Mouse (Mus musculus): ENCODE data around the gene Fbxl19. TPM values are rescaled to one million over a fixed set of nuclear protein-coding genes. Genes with fewer than 3 reads are reported as not detected.
"Not testable (repeated sequence)": the region's sequence is repeated elsewhere in the genome, so short reads cannot be mapped to it uniquely, and the experiment has no call there.

Fbxl19 gene
- polyA plus RNA-seq, 1 experiment = 26.8 TPM

DNA sequence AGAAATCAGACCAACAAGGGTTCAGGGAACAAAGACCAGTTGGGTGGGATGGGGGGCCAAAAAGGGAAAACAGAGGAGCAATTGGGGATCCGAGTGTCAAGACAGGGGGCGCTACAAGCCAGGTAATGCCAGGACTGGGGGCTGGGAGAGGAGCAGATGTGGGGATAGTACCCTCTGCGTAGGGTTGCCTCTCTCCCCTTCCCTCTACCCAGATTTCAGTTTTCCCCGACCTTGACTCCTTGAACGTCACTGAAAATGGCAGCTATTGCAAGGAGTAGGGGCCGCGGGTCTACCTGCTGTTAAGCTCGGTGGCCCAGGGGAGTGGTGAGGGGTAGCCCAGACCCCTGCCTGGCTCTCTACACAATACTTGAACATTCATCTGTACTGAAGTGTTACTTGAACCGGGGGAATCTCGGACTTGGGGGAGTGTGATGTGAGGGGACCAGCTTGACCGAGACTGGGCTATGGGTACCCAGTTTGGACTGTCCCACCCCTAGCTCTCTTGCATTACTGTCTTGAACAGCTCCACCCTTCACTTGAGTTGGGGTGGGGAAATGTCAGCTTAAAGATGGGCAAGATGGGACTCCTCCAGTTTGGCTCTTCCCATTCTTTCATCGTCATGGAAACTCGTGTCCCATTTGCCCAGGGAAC lies 24.1 kb downstream of the Fbxl19 start:
- DNase-seq (ENCODE audit: low read depth) = no peak

DNA sequence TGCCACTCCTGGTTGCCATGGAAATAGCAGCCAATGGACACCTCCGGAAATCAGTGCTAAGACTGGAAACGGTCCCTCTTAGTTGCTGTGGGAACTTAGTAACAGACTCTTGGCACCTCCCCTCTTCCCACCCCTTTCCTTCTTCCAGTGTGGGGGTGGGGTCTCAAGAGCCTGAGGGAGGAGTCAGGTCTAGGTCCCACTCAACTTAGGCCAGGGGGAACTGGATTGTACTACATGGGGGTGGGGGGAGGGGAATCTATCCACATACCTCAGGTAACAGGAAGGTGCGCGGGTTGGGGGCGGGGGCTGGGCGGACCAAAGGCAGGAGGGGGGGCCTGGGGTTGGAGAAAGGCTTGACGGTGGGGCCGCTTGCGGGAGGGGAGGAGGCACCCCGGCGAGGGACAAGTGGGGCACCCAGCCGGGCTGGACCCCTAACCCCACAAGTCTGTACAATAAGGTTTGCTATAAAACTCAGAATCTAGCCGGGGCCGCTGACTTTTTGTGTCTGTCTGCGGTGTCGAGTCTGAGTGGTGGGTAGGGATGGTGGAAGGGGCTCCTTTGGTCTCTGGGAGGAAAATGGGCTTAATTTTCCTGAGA lies 24.8 kb downstream of the Fbxl19 start:
- DNase-seq (ENCODE audit: low read depth) = no peak

DNA sequence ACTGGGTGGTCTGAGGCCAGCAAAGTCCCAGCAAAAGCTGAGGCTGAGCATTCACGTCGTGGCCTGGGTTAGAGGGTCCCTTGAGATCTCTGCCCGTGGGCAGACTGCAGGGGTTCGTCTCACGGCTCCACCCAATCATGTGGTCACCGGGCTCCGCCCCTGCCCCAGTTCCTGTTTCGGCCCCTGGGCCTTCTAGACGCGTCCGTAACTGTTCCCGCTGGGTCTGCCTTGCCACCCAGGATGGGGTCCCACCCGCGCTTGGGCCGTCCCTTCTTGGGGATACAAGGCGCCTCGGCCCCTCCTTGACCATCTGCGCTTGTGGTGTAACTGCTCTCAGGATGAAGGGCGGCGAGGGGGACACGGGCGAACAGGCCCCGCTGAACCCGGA lies 25.3 kb downstream of the Fbxl19 start, which contains the start of gene Orai3:
Gene Orai3, plus strand, starts transcription at position 165 of the 388 bp plus-strand sequence.
- DNase-seq (ENCODE audit: low read depth) = no peak

DNA sequence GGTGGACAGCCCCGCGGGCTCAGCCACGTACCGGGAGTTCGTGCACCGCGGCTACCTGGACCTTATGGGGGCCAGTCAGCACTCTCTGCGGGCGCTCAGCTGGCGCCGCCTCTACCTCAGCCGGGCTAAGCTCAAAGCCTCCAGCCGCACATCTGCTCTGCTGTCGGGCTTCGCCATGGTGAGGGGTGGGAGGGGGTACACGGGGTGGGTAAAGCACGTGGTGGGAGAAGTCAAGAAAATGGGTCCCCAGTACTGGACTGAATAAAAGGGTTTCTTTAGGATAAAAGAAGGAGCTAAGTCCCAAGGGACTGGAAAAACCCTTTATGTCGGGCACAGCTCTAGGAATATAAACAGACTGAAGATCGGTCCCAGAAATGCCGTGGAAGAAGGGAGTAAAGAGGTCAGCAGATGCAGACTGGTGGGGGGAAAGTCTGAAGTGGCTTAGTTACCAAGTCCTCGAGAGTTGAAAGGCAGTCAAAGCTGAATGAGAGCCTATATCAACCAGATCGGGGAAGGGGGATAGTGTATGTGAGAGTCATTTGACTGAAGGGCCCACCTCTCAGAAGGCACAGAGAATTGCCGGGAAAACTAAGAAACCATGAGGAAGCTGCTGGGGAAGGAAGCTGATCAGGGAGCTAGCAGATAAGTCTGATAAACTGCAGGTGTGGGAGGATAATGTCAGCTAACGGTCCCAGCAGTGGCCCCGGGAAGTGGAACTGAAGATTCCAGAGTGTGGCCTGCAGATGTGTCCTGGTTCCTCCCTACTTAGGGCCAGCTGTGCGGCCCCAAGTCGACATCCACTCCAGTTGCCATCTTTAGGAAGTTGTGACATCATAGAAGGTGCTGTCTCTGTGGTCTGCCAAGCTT lies 25.9 kb downstream of the Fbxl19 start:
- DNase-seq (ENCODE audit: low read depth) = no peak

DNA sequence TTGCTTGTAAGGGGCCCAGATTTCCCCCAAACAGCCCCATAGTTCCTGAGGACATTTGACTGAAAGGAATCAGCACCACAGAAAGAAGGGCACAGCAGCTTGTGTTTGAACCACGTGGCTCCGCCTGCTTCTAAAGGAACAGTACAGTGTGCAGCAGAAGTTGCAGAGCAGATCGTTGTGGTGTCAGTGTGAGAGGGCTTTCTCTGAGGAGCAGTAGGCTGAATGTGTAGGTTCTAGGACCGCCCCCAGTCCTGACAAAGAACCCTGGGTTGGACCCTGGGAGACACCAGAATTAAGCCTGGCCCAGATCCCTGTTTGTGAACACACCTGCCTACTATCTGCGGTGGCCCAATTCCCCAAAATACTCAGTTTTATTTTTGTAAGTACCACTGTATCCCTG lies 26.9 kb downstream of the Fbxl19 start:
- no peak for DNase-seq (ENCODE audit: low read depth)

DNA sequence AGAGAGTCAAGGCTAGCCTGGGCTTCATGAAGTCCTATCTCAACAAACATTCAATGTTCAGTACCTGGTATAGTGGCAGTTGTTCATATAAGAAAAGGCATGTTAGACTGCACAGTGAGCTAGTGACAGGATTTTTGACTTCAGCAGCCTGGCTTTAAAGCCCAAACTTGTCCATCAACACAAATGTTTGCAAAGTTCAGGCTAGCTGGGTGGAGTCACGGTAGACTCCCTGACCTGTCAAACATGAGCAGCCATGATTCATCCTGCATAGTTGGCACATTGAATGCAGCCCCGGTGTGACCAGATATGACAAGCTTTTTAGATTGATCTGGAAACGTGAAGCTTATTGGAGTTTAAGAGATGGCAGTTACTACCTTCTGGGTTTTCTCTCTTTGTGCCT lies 27.7 kb downstream of the Fbxl19 start:
- no peak for DNase-seq (ENCODE audit: low read depth)

DNA sequence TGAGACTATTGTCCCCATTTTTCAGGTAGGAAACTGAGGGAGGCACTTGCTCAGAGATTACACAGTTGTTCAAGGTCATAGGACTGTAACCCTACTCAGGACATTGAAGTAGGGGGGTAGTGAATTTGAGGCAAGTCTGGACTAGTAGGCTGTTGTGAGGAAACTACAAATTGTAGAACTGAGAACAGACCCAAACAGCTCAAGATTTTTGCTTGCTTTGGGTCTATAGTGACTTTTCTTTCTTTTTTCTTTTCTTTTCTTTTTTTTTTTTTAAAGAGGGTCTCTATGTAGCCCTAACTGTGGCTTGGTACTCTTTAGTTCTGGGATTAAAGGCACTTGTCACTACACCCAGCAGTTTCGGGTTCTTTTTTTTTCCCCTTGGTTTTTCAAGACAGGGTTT lies 28.2 kb downstream of the Fbxl19 start:
- DNase-seq (ENCODE audit: low read depth) = no peak

DNA sequence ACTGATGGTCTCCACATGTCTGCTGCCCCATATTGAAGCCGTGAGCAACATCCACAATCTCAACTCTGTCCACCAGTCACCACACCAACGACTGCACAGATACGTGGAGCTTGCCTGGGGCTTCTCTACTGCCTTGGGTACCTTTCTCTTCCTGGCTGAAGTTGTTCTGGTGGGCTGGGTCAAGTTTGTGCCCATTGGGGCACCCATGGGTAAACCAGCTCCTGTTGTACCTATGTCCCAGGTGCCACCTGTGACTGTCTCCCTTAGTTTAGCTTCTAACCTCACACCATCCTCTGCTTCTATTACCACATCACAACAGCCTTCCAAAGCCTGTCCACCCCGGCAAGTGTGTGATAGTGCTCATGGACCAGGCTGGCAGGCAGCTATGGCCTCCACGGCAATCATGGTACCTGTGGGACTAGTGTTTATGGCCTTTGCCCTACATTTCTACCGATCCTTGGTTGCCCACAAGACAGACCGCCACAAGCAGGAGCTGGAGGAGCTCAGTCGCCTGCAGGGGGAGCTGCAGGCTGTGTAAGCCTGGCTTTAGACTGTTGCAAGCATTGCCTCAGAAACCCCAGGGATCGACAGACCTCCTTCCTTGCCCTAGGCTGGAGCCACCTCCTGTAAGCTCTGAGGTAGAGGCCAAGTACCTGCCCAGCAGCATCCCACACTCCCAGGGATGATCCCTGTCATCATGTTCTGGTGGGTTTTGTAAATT lies 29.5 kb downstream of the Fbxl19 start:
- no peak for DNase-seq (ENCODE audit: low read depth)

DNA sequence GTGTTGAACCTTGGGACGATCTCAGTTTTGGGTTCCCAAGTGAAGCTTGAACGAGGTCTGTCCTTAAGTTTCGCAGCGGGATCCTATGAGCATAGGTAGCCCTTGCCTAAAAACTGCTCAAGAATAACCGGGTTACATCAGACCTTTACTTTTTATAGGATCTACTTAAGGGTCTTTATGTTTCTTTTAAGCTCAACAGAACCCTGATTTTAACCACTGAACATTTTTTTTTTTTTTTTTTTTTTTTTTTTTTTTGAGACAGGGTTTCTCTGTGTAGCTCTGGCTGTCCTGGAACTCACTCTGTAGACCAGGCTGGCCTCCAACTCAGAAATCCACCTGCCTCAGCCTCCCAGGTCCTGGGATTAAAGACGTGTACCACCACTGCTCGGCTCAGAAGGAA lies 31.5 kb downstream of the Fbxl19 start:
- not testable (repeated sequence) for DNase-seq (ENCODE audit: low read depth)

DNA sequence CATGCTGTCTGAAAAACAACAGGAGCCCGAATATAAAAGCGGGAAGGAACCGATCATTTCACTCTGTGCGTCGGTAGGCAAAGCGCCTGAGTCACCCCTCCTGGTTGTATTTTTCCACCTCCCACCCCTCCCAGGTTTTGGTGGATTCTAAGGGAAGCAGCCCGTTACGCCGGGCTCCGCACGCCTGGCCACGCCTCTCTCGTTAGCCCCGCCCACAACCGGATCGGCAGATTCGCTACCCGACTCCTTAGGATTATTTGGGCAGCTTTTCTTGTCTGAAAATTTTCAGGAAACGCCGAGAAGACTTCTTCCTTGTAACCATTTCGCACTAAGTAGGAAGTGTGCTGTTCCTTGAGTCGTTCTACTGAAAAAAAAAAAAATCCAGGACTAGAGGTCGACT lies 32.1 kb downstream of the Fbxl19 start, which contains the start of gene Setd1a:
Gene Setd1a, plus strand, starts transcription at position 245 of the 400 bp plus-strand sequence.
- DNase-seq (ENCODE audit: low read depth) = no peak

DNA sequence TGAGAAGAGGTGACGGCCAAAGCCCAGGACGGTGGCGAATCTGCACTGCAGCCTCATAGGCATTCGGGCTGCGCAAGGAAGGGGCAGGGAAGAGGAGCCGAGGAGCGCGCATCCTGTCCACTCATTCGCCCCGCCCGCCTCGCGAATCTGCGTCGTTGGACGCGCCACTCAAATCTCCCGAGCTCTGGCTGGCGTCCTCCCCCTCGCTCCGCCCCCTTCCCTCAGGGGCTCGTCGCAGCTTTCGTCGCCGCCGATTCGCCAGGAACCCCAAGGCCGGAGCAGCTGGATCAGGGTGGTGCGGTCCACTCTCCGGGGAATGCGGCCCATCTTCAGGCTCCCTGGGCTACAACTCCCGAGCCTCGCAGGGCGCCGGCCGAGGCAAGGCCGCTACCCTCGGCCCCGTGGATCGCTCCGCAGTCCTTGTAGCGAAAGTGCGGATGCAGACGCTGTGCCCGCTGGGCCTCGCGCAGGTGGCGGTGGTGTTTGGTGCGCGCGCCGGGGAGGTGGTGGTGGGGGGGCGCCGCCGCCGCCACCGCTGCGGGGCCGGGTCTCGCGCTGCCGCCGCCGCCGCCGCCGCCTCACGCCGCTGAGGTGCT lies 32.6 kb downstream of the Fbxl19 start:
- DNase-seq (ENCODE audit: low read depth) = no peak

DNA sequence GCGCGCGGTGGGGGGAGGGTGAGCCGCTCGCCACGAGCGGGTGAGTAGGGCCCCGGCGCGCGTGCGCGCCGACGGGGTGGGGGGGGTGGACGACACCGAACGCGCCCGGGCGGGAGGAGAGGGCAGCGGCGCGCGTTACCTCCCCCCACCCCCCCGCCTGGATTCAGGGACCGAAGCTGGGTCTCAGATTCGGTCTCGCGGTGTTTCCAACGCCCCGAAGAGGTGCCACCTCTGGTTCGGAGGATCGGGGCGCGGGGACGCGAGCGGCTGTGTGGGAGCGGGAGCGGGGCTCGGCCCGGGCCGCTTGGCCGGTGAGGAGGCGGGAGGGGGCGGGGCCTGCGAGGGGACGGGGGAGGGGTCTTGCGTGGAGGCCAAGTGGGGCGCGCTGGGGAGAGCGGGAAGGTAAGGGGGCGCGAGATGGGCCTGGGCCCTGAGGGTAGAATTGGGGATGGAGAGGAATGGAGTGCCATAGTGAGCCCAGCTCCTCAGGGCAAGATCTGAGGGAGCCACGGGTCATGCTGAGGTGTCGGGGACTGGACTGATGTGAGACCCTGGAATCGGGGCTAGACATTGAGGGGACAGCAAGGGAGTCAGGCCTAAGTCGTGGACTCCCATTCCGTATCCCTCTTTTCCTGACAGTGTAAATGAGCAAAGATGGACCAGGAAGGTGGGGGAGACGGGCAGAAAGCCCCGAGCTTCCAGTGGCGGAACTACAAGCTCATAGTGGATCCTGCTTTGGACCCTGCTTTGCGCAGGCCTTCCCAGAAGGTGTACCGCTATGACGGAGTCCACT lies 33.3 kb downstream of the Fbxl19 start:
- DNase-seq (ENCODE audit: low read depth) = no peak

DNA sequence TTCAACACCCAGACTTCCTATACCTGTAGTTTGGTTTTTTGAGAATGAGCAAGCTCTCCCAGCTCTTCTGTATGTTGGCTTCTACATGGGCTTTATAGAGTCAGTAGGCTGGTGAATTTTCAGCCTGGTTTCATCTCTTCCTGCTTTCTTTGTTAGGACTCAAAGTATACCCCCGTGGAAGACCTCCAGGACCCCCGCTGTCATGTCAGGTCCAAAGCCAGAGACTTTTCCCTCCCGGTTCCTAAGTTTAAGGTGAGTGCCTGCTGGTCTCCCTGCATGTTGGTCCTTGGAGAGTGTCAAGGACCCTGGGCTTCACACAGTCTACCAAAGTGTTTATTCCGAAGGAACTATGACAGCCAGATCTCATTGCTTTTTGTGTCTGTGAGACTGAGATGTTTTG lies 34.0 kb downstream of the Fbxl19 start:
- no peak for DNase-seq (ENCODE audit: low read depth)

DNA sequence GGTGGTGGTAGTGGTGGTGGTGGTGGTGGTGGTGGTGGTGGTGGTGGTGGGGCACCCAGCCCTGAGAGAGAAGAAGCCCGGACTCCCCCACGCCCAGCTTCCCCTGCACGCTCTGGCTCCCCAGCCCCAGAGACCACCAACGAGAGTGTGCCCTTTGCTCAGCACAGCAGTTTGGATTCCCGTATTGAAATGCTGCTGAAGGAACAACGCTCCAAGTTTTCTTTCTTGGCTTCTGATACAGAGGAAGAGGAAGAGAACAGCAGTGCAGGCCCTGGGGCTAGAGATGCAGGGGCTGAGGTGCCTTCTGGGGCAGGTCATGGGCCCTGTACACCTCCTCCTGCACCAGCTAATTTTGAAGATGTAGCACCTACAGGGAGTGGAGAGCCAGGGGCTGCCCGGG lies 41.0 kb downstream of the Fbxl19 start, which contains the start of gene Gm49388:
Gene Gm49388, plus strand, starts transcription at position 301 of the 400 bp plus-strand sequence.
- no peak for DNase-seq (ENCODE audit: low read depth)

DNA sequence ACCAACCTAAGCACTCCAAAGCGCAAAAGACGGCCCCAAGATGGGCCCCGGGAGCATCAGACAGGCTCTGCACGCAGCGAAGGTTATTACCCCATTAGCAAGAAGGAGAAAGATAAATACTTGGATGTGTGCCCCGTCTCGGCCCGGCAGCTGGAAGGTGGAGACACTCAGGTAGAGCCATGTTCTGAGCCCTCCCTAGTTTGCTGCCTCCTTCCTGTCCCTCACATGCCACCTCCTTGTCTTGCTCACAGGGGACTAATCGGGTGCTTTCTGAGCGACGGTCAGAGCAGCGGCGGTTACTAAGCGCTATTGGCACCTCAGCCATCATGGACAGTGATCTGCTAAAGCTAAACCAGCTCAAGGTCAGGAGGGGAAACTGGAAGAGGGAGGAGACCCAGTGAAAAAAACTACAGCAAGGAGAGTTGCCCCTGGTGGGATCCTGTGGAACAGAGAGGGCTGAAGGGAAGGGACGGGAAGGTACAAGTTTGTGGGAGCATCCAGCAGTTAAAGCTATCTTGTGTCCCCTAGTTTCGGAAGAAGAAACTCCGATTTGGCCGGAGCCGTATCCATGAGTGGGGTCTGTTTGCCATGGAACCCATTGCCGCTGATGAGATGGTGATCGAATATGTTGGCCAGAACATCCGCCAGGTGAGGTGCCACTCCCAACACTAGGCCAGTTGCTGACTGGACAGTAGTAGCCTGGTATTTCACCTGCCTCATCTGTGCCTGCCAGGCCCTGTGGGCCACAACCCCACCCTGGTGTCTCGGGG lies 52.9 kb downstream of the Fbxl19 start:
- no peak for DNase-seq (ENCODE audit: low read depth)

DNA sequence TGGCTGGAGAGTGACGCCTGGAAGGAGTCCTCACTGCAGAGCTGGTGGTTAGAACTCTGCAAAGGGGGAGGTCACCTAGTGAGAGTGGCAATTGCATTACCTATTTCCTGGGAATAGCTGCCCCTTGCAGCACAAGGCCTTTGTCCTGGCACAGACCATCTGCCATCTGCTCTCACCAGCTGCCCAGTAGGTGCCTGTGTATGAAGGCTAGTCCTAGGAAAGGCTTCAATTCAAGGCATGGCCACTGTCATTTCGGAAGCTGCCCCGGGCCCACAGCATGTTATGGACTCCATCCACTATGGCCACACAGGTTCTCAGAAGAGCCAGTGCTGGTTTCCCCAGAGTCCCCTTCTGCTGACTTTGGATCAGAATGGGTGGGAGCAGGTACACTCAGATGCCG lies 54.2 kb downstream of the Fbxl19 start:
- DNase-seq (ENCODE audit: low read depth) = no peak

DNA sequence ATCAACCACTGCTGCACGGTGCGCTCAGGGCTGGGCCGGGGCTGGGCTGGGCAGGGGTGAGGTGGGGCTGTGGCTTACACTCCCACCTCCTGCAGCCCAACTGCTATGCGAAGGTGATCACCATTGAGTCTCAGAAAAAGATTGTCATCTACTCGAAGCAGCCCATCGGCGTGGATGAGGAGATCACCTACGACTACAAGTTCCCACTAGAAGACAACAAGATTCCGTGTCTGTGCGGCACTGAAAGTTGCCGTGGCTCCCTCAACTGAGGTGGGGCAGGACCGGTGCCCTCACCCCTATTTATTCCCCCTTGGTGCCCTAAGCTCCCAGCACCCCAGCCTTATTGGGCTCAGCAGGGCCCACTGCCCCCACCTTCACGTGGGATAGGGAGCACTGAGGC lies 54.9 kb downstream of the Fbxl19 start:
- no peak for DNase-seq (ENCODE audit: low read depth)

DNA sequence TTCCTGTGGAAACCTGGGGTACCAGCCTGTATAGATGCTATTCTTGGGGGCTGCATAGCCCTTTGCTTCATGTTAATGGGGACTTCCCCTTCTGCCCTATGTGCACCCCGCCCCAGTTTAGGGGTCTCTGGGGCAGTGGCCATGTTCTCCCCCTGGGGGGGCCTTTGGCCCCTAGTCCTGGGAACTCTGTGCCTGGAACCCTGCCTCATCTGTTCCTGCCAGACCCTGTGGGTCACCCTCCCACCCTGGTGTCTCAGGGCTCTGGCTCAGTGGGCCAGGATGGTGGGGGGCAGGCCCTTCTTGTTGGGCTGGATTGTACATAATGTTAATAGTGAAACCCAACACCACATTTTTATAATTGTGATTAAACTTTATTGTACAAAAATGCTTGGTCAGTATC lies 55.4 kb downstream of the Fbxl19 start:
- no peak for DNase-seq (ENCODE audit: low read depth)

DNA sequence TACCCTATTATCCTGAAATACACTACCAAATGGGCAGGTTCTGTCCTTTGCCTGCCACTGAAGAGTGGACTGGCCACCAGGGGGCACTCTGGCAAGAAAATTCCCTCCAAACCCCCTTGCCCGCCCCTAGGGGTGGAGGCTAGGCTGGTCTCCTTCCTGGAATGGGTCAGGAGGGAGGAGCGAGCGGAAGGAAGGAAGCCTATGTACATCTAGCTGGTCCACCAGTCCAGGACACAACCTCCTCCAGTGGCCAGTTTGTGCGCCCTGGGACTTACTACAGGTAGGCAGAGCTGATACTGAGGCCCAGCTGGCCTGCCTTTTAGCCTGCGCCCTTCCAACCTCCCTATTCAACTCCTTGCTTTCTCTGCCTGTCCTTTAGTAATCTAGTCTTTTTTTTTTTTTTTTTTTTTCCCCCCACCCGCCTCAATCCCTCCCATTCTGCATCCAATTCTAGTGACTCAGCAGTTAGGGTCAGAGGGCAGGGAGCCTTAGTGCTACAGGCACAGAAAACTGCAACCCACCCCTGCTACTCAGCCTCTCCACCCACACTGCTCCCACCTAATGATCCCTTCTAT lies 56.2 kb downstream of the Fbxl19 start, which contains the start of gene Hsd3b7:
Gene Hsd3b7, plus strand, starts transcription at position 170 of the 575 bp plus-strand sequence.
- DNase-seq (ENCODE audit: low read depth) = no peak

Measured in gonadal fat pad, adult 2 months (tissue).